Mouse (Mus musculus) limb, embryonic 10.5 days (tissue): Measurements from ENCODE around the gene Tmem147. TPM values are rescaled to one million over a fixed set of nuclear protein-coding genes. Genes with fewer than 3 reads are reported as not detected.

Experiments
- polyA plus RNA-seq: library from polyadenylated mRNA; unstranded; fragments of >200 nt; fragmentation: Nextera tagmentation; extraction: Ambion mirVana; gene quantifications from 2 replicates; pipeline ENCODE4 v1.2.1, GENCODE M21; 2016

The Tmem147 gene
- polyA plus RNA-seq, 1 experiment from 2014 or later = 159 TPM

Other genes with a start within 250 kb of the Tmem147 start
- not detected in 2 replicates for gene Prodh2, start 235.9 kb downstream of the Tmem147 start, polyA plus RNA-seq
- gene Arhgap33, start 194.5 kb downstream of the Tmem147 start, polyA plus RNA-seq = 14.0 and 17.1 TPM in 2 replicates
- 4.7 and 7.0 TPM in 2 replicates for gene Hspb6, start 177.4 kb downstream of the Tmem147 start, polyA plus RNA-seq
- 17.8 and 21.6 TPM in 2 replicates for gene Proser3, start 177.2 kb downstream of the Tmem147 start, polyA plus RNA-seq
- 42.5 and 45.6 TPM in 2 replicates for gene Lin37, start 169.7 kb downstream of the Tmem147 start, polyA plus RNA-seq
- gene U2af1l4, start 166.2 kb downstream of the Tmem147 start, polyA plus RNA-seq = 92.5 and 100 TPM in 2 replicates
- 13.4 and 15.3 TPM in 2 replicates for gene Gm49396, start 166.2 kb downstream of the Tmem147 start, polyA plus RNA-seq
- 120 and 121 TPM in 2 replicates for gene Psenen, start 165.9 kb downstream of the Tmem147 start, polyA plus RNA-seq
- 5.7 and 6.5 TPM in 2 replicates for gene Igflr1, start 164.1 kb downstream of the Tmem147 start, polyA plus RNA-seq
- 10.2 and 10.6 TPM in 2 replicates for gene Kmt2b, start 140.8 kb downstream of the Tmem147 start, polyA plus RNA-seq
- gene Zbtb32, start 130.6 kb downstream of the Tmem147 start, polyA plus RNA-seq = 0.15 and 0.45 TPM in 2 replicates
- gene Upk1a, start 116.7 kb downstream of the Tmem147 start, polyA plus RNA-seq = 7.9 and 8.2 TPM in 2 replicates
- gene Cox6b1, start 103.4 kb downstream of the Tmem147 start, polyA plus RNA-seq = 776 and 820 TPM in 2 replicates
- 1.3 and 2.5 TPM in 2 replicates for gene Etv2, start 93.7 kb downstream of the Tmem147 start, polyA plus RNA-seq
- 150 and 151 TPM in 2 replicates for gene Rbm42, start 79.2 kb downstream of the Tmem147 start, polyA plus RNA-seq
- 84.1 and 84.8 TPM in 2 replicates for gene Haus5, start 64.5 kb downstream of the Tmem147 start, polyA plus RNA-seq
- not detected in 2 replicates for gene Pmis2, start 57.9 kb downstream of the Tmem147 start, polyA plus RNA-seq
- gene 2200002J24Rik, start 30.6 kb downstream of the Tmem147 start, polyA plus RNA-seq = not detected in 2 replicates
- gene Atp4a, start 17.3 kb downstream of the Tmem147 start, polyA plus RNA-seq = 0.08 and 0.38 TPM in 2 replicates
- gene Gapdhs, start 14.1 kb upstream of the Tmem147 start, polyA plus RNA-seq = 0.43 TPM in 1 of 2 replicates, not detected in the other
- 1.1 and 1.4 TPM in 2 replicates for gene Sbsn, start 21.9 kb upstream of the Tmem147 start, polyA plus RNA-seq
- gene Dmkn, start 34.2 kb upstream of the Tmem147 start, polyA plus RNA-seq = not detected in 2 replicates
- gene Krtdap, start 58.4 kb upstream of the Tmem147 start, polyA plus RNA-seq = not detected in 2 replicates
- not detected in 2 replicates for gene Ffar2, start 94.2 kb upstream of the Tmem147 start, polyA plus RNA-seq
- gene Ffar3, start 126.6 kb upstream of the Tmem147 start, polyA plus RNA-seq = not detected in 2 replicates
- not detected in 2 replicates for gene Ffar1, start 132.0 kb upstream of the Tmem147 start, polyA plus RNA-seq
- gene Cd22, start 150.8 kb upstream of the Tmem147 start, polyA plus RNA-seq = 0.59 TPM in 1 of 2 replicates, not detected in the other
- 0.21 TPM in 1 of 2 replicates, not detected in the other for gene Mag, start 185.3 kb upstream of the Tmem147 start, polyA plus RNA-seq
- gene Hamp2, start 195.1 kb upstream of the Tmem147 start, polyA plus RNA-seq = not detected in 2 replicates
- not detected in 2 replicates for gene Hamp, start 214.5 kb upstream of the Tmem147 start, polyA plus RNA-seq
- gene Usf2, start 227.3 kb upstream of the Tmem147 start, polyA plus RNA-seq = 28.7 and 33.5 TPM in 2 replicates
- 28.9 and 31.3 TPM in 2 replicates for gene Lsr, start 243.9 kb upstream of the Tmem147 start, polyA plus RNA-seq
- 1.0 and 1.3 TPM in 2 replicates for gene Fam187b, start 244.2 kb upstream of the Tmem147 start, polyA plus RNA-seq